Mouse (Mus musculus) forelimb bud, embryonic 11.5 days (tissue): ENCODE results near the gene 1700028J19Rik.
A peak's percentile ranks its signal among the peaks of the same experiment; 100 is the strongest.

Source experiments
- DNase-seq: peaks from one replicate; pipeline ENCODE4 v3.0.0-alpha.2; 2012; ENCODE audit warnings: low read depth, low spot score

Gene 1700028J19Rik

DNA sequence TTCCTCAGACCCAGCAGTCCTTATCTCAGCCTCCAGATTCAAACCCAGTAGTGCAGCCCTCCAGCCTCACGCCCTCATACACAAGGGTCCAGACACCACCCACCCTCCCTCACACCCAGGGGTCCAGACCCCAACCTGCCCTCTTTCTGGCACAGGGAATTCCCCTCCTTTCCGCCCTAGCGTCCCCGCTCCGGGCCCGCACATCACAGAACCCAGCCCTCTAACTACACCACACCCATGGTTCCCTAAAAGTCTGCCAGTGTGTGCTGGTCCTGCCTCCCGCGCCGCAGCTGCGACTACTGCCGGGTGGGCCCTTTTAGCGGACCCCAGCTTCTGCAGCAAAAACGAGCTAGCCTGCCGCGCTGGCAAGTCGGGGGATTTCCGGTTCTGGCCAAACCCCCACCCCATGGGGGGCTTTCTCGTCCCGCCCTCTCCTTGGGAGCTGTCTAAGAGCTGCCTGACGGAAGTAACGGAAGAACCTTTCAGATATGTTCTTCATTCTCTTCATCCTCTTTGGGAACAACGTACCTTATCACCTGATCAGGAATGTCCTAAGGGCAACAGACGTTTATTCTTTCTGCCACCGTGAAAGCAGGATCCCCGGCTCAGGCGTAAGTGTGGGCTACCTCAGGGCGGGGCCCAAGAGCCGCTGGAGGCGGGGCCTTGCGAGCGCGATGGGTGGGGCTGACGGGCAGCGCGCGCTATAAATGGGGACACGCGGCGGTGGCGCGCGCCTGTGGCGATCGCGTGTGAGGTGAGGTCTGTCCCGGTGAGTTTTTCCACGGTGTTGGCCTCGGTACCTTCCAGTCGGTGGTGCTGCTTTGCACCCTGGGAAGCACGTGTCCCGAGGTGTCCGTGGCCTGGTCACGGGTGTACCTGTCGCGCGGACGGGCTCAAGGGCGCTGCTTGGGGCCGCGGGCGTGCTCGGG, at the start of gene 1700028J19Rik, which contains the start of gene 2410002F23Rik:
1700028J19Rik (minus strand) TSS at position 641 of the 929 bp plus-strand sequence.
2410002F23Rik (plus strand) TSS at position 668 of the 929 bp plus-strand sequence.
- DNase-seq: peak; percentile 94

DNA sequence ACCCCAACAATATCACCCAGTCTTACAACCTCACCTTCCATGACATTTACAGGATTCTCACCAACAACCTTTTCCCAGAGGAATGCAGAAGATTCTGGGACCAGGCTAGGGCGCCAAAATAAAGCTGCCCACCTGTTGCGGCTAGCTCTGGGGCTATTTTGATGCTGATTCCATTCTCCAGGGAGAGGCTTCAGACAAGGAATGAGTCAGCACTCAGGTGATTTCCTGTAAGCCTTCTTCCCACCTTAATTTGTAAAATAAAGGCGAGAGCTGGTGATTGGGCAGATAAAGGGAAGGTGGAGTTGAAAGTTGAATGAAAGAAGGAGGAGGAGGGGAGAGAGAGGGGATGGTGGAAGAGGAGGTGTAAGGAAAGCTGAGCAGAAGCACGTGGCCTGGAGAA, 44.9 kb upstream of the 1700028J19Rik start:
- no peak for DNase-seq

- DNase-seq: no peak
Observed at GRCm38 (mm10) chr7:44290986-44291385, 44.5 kb upstream of the 1700028J19Rik start.

DNA sequence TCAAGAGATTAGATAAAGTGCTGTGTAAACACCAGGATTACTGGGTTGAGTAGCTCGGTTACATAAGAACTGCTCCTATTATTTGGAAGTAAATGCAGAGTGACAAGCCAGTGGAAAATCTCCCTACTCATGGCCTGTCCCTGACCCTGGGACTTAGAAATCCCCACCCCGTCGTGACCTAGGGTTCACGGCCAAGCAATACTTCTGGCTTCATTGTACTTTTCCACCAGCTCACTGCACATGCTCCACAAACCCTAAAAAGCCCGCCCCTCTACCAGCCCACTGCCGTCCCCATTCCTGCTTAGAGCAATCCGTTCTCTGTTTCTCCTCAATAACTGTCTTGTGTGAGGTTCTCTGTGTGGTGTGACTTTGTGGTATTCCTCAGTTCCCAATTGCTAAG, 41.3 kb upstream of the 1700028J19Rik start:
- no peak for DNase-seq

DNA sequence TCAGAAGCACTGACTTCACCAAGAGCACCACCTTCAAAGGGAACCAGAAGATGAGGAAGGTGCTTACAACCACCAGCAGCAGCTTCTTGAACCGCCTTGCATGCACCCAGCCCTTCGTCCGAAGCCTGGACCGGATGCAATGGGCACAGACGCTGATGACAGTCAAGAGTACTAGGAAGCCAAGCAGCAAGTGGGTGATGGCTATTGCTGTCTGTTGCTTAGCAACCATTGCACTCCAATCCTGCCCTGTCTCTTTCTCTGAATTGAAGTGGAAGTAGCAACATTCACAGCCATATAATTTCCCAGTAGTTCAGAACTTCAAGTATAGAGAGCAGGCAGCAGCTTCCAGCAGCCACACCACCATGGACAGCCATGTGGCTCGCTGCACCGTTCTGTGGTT, 35.1 kb upstream of the 1700028J19Rik start:
- no peak for DNase-seq

- DNase-seq: no peak
Observed at GRCm38 (mm10) chr7:44280959-44281358, 34.5 kb upstream of the 1700028J19Rik start.

DNA sequence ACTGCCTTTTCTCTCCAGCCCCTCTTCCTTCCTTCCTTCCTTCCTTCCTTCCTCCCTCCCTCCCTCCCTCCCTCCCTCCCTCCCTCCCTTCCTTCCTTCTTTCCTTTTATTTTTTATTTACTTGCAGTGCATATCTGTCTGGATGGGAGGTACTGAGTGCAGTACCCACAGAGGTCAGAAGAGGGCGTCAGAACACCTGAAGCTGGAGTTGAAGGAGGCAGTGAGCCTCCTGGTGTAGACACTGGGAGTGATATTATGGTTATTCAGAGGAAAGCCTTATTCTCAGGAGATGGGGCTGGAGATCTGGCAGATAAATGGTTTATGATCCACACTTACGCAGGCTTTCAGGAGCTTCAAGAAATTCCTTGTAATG, 30.7 kb upstream of the 1700028J19Rik start:
- peak; percentile 36 for DNase-seq

DNA sequence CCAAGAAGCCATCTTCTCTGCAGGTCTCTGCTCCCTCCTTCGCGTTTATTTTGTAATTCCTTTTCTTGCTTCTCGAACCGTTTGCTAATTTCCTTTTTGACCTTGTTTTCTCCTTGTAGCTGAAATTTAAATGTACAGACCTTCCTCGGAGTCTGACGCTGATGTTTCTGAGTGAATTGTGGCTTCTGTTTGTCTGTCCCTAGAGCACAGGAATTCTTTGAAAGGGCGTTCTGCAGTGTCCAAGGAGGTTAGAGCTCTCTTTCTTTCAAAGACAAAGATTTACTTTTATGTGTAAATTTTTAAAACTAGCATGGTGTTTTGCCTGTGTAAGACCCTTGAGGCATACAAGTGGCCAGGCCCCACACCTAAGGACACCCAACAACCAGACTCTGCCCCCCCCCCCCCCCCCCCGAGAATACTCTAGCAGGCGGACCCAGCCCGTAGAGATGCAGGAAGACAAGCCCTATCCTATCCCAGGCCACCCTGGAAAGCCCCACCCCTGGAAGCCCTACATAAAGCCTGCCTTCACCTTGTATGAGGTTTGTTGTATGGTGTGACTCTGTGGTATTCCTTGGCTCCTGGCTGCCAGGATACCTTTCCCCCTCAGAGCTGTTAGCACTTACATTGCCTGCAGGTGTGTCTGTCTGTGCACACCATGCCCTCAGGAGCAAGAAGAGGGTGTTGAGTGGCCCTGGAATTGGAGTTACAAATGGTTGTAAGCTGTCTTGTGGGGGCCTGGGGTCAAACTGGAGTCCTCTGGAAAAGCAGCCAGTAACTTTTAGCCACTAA, 30.2 kb upstream of the 1700028J19Rik start:
- DNase-seq: no peak

DNA sequence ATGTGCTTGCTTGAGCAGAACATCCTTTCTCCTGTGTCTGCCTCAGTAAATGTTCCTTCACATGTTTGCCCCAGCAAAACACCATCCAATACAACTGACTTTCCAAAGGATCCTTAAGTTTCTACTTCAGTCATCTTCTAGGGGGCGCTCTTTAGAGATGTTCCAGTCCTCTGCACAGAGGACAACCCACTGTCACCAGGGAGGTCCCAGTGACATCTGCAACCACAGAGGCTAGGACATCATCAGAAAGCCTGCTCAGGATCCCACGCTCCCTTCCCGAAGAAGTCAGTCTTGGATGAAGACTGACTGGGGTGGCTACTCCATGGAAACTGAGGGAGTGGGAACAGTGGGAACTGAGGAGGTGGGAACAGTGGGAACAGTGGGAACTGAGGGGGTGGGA, 29.1 kb upstream of the 1700028J19Rik start:
- no peak for DNase-seq

GRCm38 (mm10) chr7:44274096-44274495, 27.6 kb upstream of the 1700028J19Rik start:
- no peak for DNase-seq

- DNase-seq: no peak
Observed at GRCm38 (mm10) chr7:44273446-44273845, 27.0 kb upstream of the 1700028J19Rik start.

DNA sequence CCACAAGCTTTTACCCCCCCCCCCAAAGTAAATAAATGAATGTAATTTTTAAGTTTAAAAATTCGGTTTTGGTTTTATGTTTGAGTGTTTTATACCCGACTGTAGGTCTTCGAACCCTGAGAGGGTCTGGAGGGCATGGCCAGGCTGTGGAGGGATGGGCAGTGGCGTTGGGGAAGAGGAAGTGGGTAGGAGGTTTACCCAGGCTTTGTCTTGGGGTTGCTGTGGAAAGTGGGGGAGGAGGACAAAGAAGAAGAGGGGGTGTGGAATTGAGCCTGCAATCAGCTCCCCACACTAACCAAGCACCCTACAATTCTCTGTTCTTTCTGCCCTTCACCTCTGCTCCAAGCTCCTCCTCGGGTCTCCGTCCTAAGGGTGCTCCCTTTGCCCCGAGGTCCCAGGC, 26.1 kb upstream of the 1700028J19Rik start:
- no peak for DNase-seq

DNA sequence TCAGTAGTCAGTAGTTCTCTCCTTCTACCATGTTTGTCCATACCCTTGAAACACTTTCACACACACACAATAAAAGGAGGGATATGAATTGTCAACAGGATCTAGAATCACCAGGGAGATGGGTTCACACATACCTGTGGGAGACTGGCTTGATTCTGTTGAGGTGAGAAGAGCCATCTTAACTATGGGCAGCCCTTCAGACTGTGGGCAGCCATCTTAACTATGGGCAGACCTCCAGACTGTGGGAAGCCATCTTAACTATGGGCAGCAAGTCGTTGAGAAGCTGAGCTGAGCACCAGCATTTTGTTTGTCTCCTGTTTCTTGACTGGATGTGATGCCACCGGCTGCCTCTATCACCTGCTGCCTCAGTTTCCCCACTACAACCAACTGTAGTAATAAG, 24.8 kb upstream of the 1700028J19Rik start:
- DNase-seq: no peak

DNA sequence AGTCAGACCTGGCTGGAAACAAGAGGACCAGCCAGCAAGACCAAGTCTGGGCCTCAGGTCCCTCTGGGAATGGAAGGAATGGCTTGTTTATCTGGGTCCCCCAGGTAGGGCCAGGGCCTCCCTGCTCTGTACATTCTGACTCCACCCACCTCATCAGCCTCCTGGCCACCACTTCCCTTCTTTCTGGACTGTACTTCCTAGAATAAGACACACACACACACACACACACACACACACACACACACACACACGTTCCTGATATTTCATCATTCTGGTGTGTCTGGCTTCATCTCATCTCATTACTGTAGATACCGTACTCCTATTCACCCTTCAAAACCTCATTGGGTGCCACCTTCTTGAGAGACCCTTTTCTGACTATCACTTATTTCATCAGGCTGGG, 22.9 kb upstream of the 1700028J19Rik start:
- no peak for DNase-seq

GRCm38 (mm10) chr7:44268117-44268516, 21.6 kb upstream of the 1700028J19Rik start:
- DNase-seq: no peak

DNA sequence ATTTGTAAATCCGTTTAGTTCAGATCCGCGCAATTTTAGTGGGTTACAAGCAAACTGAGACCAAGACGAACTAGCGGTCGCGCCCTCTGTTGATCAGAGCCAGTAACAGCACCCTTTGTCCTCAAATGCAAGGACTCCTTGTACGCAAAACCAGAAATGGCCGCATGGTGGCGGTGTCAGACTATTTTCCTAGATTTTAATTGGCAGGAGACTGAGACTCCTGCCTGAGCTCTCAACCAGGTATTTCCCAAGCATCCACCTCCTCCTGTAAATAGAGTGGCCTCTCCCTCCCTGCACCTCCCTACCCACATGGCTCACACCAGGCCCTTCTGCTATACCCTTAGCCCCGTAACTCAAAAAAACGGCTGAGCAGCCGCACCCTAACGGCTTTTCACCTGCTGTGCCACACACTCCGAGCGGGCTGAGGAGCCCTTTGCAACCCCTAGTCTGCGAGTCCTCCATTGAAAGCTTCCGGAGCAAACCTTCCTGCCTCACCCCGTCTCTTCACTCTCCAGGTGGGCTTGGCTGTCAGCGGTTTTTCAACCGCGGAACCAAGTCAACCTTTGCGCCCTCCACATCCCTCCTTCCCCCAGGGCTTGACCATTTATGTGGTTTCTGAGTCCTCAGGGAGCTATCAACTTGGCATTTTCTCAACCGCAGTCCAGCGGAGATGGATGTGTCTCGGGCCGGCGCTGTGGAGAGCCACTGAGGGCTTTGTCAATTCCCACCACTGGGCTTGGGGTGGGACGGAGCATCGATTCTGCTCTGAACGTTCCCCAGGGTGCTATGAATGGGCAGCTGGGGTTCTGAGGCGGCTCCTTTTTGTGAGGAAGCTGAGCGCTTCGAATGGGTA, 16.5 kb upstream of the 1700028J19Rik start:
- peak; percentile 95 for DNase-seq

DNA sequence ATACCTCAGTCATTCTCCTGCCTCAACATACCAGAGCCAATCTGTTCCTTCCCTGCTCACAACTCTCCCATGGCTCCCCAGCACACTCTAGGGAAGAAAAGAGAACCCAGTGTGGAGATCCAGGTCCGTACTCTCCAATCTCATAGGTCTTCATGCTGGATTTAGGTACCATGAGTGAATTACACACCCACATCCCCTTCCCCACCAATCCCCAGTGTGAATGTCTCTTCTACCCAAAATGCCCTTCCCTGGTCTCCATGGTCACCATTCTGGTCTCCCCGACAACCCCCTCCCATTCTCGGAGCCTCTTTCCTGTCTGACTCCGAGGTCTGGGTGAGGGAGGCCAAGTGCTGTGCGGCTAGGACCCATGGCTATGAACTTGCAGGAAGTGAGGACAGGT, 14.7 kb upstream of the 1700028J19Rik start, which contains the start of gene Gm15517:
Gm15517 (plus strand) TSS at position 301 of the 400 bp plus-strand sequence.
- DNase-seq: no peak

- DNase-seq: no peak
Observed at GRCm38 (mm10) chr7:44260410-44260809, 13.9 kb upstream of the 1700028J19Rik start.

DNA sequence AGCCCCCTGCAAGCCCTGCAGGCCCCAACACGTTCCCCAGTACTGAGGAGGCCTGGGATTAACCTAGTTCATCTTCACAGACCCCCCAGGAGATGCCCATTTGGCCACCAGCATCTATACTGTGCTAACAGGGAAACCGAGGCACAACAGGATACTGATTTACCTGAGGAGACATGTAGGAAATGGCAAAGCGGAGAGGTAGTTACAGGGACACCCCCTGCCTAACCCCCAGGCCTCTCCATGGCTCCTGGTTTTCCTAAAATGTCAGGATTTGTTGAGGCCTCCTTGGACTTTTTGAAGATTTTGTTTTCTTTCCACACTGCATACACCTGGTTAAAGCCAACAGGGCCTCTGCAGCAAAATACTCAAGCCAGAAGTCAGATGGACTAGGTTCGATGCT, 10.8 kb upstream of the 1700028J19Rik start, which contains the start of gene Acp4:
Acp4 (minus strand) TSS at position 101 of the 400 bp plus-strand sequence.
- no peak for DNase-seq

DNA sequence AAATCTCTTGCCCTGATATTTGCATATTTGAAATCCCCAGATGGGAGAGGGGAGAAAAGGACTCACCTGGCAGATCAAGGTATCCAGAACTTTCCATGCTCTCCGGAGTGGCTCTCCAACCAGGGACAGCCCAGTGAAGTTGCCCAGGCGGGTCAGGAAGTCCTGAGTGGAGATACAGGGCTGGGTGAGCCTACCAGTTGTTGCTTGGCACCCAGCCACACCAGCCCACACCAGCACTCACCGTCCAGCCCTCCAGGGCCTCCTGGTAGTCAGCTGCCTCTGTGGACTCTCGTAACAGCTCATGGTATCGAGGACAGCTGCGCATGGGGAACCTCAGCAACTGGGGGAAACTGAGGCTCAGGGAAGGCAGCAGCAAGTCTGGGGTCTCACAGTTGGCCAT, 8.4 kb upstream of the 1700028J19Rik start:
- no peak for DNase-seq

- no peak for DNase-seq
Observed at GRCm38 (mm10) chr7:44253023-44253616, 6.6 kb upstream of the 1700028J19Rik start.
